Mouse (Mus musculus) adrenal gland, adult 18-20 months (tissue): Measurements from ENCODE around the gene Gal3st1. TPM values are rescaled to one million over a fixed set of nuclear protein-coding genes. Genes with fewer than 3 reads are reported as not detected.

ENCODE experiments used
- DNase-seq, 2 experiments: peaks; one replicate each; pipeline ENCODE4 v3.0.0; 2021 to 2022; ENCODE audit warnings: low spot score in 2 of 2
- total RNA-seq, 2 experiments: library from RNA; stranded (reverse); gene quantifications; 1 replicate in 1 of 2; 2 replicates in 1 of 2; pipeline ENCODE4 v1.2.3; 2021

The Gal3st1 gene
- total RNA-seq, 2 experiments from 2014 or later: not detected

GRCm38 (mm10) chr11:4031126-4031941, 47.9 kb downstream of the Gal3st1 start, which contains the start of gene Sec14l4:
TSS of gene Sec14l4 (plus strand) at chr11:4031462.
- DNase-seq: no peak

DNA sequence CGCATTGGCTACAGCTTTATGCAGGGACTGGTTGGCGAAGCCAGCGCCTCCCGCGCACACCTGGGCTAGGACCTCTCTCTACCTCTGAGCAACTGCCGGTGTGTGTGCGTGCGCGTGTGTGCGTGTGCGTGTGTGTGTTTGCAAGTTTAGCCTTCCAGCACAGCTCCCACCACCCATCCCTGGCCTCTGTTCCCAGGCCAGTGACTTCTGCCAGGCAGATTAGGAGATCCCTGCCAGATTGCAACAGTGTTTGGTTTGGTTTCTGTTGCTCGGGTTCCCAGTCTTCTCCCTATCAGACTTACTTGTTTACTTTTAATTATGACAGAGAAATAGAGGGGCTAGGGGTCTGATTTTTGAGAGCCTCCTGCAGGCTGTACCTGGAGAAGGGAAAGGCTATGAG, 48.5 kb downstream of the Gal3st1 start:
- no peak for DNase-seq

GRCm38 (mm10) chr11:4033471-4033870, 50.0 kb downstream of the Gal3st1 start:
- no peak for DNase-seq

- no peak for DNase-seq
Measured at GRCm38 (mm10) chr11:4034169-4034568, 50.7 kb downstream of the Gal3st1 start.

- no peak for DNase-seq
Measured at GRCm38 (mm10) chr11:4035116-4035892, 51.9 kb downstream of the Gal3st1 start.

DNA sequence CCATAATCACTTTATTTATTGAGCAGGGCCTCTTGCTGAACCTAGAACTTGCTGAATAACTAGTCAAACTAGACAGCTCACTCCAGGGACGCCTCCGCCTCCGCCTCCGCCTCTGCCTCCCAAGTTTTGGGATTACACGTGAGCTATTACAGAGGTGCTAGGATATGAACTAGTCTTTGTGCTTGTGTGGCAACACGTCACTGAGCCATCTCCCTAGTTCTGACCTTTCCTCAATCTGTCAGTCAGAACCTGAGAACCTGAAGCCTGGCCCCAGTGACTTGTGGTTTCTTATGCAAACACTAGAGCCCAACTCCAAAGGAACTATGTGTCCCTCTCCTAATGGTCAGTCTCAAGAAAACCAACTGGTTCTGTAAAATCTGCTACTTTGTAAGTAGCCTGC, 52.5 kb downstream of the Gal3st1 start:
- no peak for DNase-seq

- no peak for DNase-seq
Measured at GRCm38 (mm10) chr11:4036365-4037084, 53.1 kb downstream of the Gal3st1 start.

GRCm38 (mm10) chr11:4039951-4040350, 56.5 kb downstream of the Gal3st1 start:
- no peak for DNase-seq

DNA sequence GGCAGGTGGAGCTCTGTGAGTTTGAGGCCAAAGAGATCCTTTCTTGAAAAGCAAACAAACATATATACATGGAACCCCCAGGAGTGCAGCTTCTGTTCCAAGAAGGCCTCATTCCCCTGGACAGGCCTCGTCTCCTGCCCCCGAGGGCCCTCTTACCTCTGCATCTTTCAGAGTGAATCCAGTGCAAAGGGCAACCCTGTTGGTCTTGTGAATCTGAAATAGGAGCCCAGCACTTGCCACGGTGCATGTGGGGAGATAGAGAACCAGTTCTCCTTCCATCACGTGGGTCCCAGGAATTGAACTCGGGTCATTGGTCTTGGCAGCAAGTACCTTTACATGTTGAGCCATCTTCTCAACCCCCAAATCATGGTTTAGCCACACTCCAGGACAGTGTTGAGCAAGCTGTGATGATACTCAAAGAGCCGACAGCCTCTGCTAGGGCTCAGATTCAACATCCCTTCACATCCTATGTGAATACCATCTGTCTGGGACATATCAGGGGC, 57.7 kb downstream of the Gal3st1 start:
- DNase-seq: no peak

- DNase-seq: no peak
Measured at GRCm38 (mm10) chr11:4043081-4043480, 59.6 kb downstream of the Gal3st1 start.

DNA sequence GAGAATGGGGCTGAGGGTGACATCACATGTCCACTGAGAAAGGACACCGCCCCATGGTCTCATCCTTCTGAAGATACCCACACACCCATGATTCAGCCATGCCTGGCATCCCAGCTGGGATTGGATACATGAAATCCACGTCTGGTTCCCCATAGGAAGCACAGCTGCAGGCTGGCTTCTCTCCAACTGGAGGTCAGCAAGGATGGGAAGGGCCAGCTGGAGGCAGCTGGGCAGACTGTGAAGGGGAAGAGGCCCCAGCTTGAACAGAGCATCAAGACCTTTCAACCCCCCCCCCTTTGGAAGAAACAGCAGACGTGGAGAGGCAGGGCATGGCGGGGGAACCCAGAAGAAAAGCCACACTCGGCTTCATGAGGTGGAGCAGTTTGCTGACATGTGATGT, 63.1 kb downstream of the Gal3st1 start:
- no peak for DNase-seq

DNA sequence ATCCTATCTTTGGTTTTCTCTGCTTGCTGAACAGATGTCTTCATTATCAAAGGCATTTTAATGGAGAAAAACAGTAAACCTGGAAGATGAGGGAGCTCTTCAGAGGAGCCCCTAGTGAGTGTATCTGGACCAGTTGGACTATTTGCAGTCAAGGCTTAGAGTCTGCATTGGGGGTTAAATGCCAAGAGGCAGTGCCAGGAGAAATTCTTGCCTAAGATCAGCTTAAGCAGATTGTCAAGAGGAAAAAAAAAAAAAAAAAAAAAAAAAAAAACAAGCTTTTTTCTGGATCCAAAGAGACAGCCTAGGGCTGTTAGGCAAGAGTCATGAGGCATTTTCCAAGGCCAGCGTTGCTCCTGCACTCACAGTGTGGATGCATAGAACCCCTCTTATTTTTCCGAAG, 64.3 kb downstream of the Gal3st1 start:
- DNase-seq: no peak

- no peak for DNase-seq
Measured at GRCm38 (mm10) chr11:4048438-4048837, 65.0 kb downstream of the Gal3st1 start.

Other genes starting within 250 kb of the Gal3st1 start
- gene Osbp2, start 119.7 kb upstream of the Gal3st1 start, total RNA-seq: 1 to 10 TPM; 2.9 to 6.6 TPM
- under 1 TPM; 0.53 to 0.74 TPM for gene 4921536K21Rik, start 88.5 kb upstream of the Gal3st1 start, total RNA-seq
- 1 to 10 TPM; 3.5 to 5.2 TPM for gene Dusp18, start 88.4 kb upstream of the Gal3st1 start, total RNA-seq
- 1 to 10 TPM; 4.2 to 8.5 TPM for gene Slc35e4, start 69.0 kb upstream of the Gal3st1 start, total RNA-seq
- gene Tcn2, start 51.5 kb upstream of the Gal3st1 start, total RNA-seq: 100 to 1,000 TPM; 113 to 133 TPM
- 10 to 100 TPM; 52.4 to 55.6 TPM for gene Pes1, start 19.7 kb upstream of the Gal3st1 start, total RNA-seq
- gene 4930556J24Rik, start 6.9 kb upstream of the Gal3st1 start, total RNA-seq: not detected
- 1 to 10 TPM; 5.6 to 6.5 TPM for gene Sec14l4, start 47.8 kb downstream of the Gal3st1 start, total RNA-seq
- gene Sec14l3, start 81.2 kb downstream of the Gal3st1 start, total RNA-seq: not detected
- gene Mtfp1, start 111.8 kb downstream of the Gal3st1 start, total RNA-seq: 10 to 100 TPM; 23.5 to 30.9 TPM
- 1 to 10 TPM; 1.5 to 1.7 TPM for gene Sec14l2, start 139.8 kb downstream of the Gal3st1 start, total RNA-seq
- 10 to 100 TPM; 22.7 to 23.7 TPM for gene Rnf215, start 151.6 kb downstream of the Gal3st1 start, total RNA-seq
- 10 to 100 TPM; 10.8 to 12.5 TPM for gene Ccdc157, start 176.7 kb downstream of the Gal3st1 start, total RNA-seq
- gene Sf3a1, start 176.7 kb downstream of the Gal3st1 start, total RNA-seq: 10 to 100 TPM; 50.3 to 59.9 TPM
- gene Tbc1d10a, start 203.2 kb downstream of the Gal3st1 start, total RNA-seq: 10 to 100 TPM; 14.8 to 23.3 TPM
- 1 to 10 TPM; 3.0 to 5.1 TPM for gene Castor1, start 234.6 kb downstream of the Gal3st1 start, total RNA-seq